Mouse (Mus musculus): ENCODE results near the gene Nudt3. TPM values are rescaled to one million over a fixed set of nuclear protein-coding genes. Genes with fewer than 3 reads are reported as not detected.
A peak's percentile ranks its signal among the peaks of the same experiment; 100 is the strongest.
"Not testable (repeated sequence)": the region's sequence is repeated elsewhere in the genome, so short reads cannot be mapped to it uniquely, and the experiment has no call there.

Gene Nudt3
- total RNA-seq, 2 experiments from 2014 or later, result 320 to 341 TPM

GRCm38 (mm10) chr17:27637333-27637732 lies 14.0 kb upstream of the Nudt3 start:
- DNase-seq, result no peak
- intact Hi-C loops (cut with DNase I), result loop anchor here (10.0 kb wide), 1 partner anchor 433 kb away; the partner anchor contains the start of gene Lemd2

GRCm38 (mm10) chr17:27636132-27637020 lies 13.1 kb upstream of the Nudt3 start, which contains the start of gene Rps10:
Gene Rps10, minus strand, starts transcription at chr17:27636669.
- intact Hi-C loops (cut with DNase I), result loop anchor here (10.0 kb wide), 1 partner anchor 432 kb away; the partner anchor contains the start of gene Lemd2

GRCm38 (mm10) chr17:27635575-27635903 lies 12.2 kb upstream of the Nudt3 start:
- DNase-seq, result not testable (repeated sequence)
- intact Hi-C loops (cut with DNase I), result loop anchor here (10.0 kb wide), 1 partner anchor 431 kb away; the partner anchor contains the start of gene Lemd2

More at GRCm38 (mm10) chr17:27636132-27637020, 13.1 kb upstream of the Nudt3 start, which contains the start of gene Rps10:
- no peak for DNase-seq

GRCm38 (mm10) chr17:27634871-27635574 lies 11.7 kb upstream of the Nudt3 start, which contains the start of gene RPS10-NUDT3:
Gene RPS10-NUDT3, minus strand, starts transcription at chr17:27635222.
- intact Hi-C loops (cut with DNase I), result loop anchor here (10.0 kb wide), 1 partner anchor 430 kb away; the partner anchor contains the start of gene Lemd2
- DNase-seq, result peak; percentile 91 to 92

- peak; percentile 82 to 89 for DNase-seq
- intact Hi-C loops (cut with DNase I), result loop anchor here (2.0 to 10.0 kb wide), 2 partner anchors 65 to 425 kb away; partner anchors contain the start of genes AI413582 and Lemd2
Observed at GRCm38 (mm10) chr17:27629249-27630020, 6.1 kb upstream of the Nudt3 start.

GRCm38 (mm10) chr17:27628376-27628775 lies 5.1 kb upstream of the Nudt3 start:
- intact Hi-C loops (cut with DNase I), result no loop called here
- no peak for DNase-seq

GRCm38 (mm10) chr17:27627451-27627850 lies 4.2 kb upstream of the Nudt3 start:
- intact Hi-C loops (cut with DNase I), result no loop called here
- no peak for DNase-seq

GRCm38 (mm10) chr17:27626681-27627080 lies 3.4 kb upstream of the Nudt3 start:
- intact Hi-C loops (cut with DNase I), result no loop called here

GRCm38 (mm10) chr17:27625455-27626251 lies 2.4 kb upstream of the Nudt3 start:
- DNase-seq, result no peak
- intact Hi-C loops (cut with DNase I), result no loop called here

More at GRCm38 (mm10) chr17:27626681-27627080, 3.4 kb upstream of the Nudt3 start:
- DNase-seq, result no peak

- peak; percentile 52 to 57 for DNase-seq
- intact Hi-C loops (cut with DNase I), result loop anchor here (2.0 to 5.0 kb wide), 2 partner anchors 18 to 35 kb away; no protein-coding TSS in a partner anchor
Observed at GRCm38 (mm10) chr17:27622611-27623359, 510 bp downstream of the Nudt3 start.

- intact Hi-C loops (cut with DNase I), result loop anchor here (2.0 to 5.0 kb wide), 2 partner anchors 17 to 35 kb away; no protein-coding TSS in a partner anchor
- no peak for DNase-seq
Observed at GRCm38 (mm10) chr17:27621705-27622531, 1.4 kb downstream of the Nudt3 start.

GRCm38 (mm10) chr17:27621161-27621560 lies 2.1 kb downstream of the Nudt3 start:
- no peak for DNase-seq
- intact Hi-C loops (cut with DNase I), result loop anchor here (5.0 kb wide), 1 partner anchor 34 kb away; no protein-coding TSS in a partner anchor

- intact Hi-C loops (cut with DNase I), result no loop called here
- DNase-seq, result no peak
Observed at GRCm38 (mm10) chr17:27615388-27615787, 7.9 kb downstream of the Nudt3 start.

GRCm38 (mm10) chr17:27613016-27613415 lies 10.3 kb downstream of the Nudt3 start:
- intact Hi-C loops (cut with DNase I), result no loop called here
- no peak for DNase-seq

GRCm38 (mm10) chr17:27611994-27612393 lies 11.3 kb downstream of the Nudt3 start:
- intact Hi-C loops (cut with DNase I), result no loop called here
- DNase-seq, result no peak

GRCm38 (mm10) chr17:27611519-27611884 lies 11.8 kb downstream of the Nudt3 start:
- DNase-seq, result no peak
- intact Hi-C loops (cut with DNase I), result no loop called here

- intact Hi-C loops (cut with DNase I), result no loop called here
- no peak for DNase-seq
Observed at GRCm38 (mm10) chr17:27610679-27611518, 12.4 kb downstream of the Nudt3 start.

Data from heart, postnatal 14 days (tissue).